Mouse (Mus musculus): ENCODE data around the gene Gm43302. TPM values are rescaled to one million over a fixed set of nuclear protein-coding genes. Genes with fewer than 3 reads are reported as not detected.
"Not testable (repeated sequence)": the region's sequence is repeated elsewhere in the genome, so short reads cannot be mapped to it uniquely, and the experiment has no call there.

The Gm43302 gene
- polyA plus RNA-seq (2014; fragmentation: Nextera tagmentation; extraction: Ambion mirVana), result not detected in 2 replicates

GRCm38 (mm10) chr5:105293226-105294165, at the start of gene Gm43302, which contains the start of gene Gbp6:
Gm43302 (minus strand) TSS chr5:105293695.
Gbp6 (minus strand) TSS chr5:105293698.
- not testable (repeated sequence) for H3K9me3 ChIP-seq (ENCODE audit: control insufficient read depth, low read length); H3K4me1 ChIP-seq (ENCODE audit: control insufficient read depth, insufficient read depth, low read length); H3K4me3 ChIP-seq (ENCODE audit: low read depth, low read length); DNase-seq (ENCODE audit: low spot score, missing footprints); H3K9ac ChIP-seq (ENCODE audit: low read length); H3K36me3 ChIP-seq (ENCODE audit: control insufficient read depth, insufficient read depth, low read length); H3K4me2 ChIP-seq; H3K27me3 ChIP-seq (ENCODE audit: control insufficient read depth, insufficient read depth, low read length); ATAC-seq (ENCODE audit: low FRiP score); H3K27ac ChIP-seq (ENCODE audit: low read depth, low read length)
- 59% methylated on average over 3 of the region's 3 CpGs for WGBS

GRCm38 (mm10) chr5:105341281-105341680, 47.8 kb upstream of the Gm43302 start:
- Histone ChIP-seq H3K4me1 (ENCODE audit: control insufficient read depth, insufficient read depth, low read length) (no peaks in the 10 kb centered on the region), H3K4me2 (no peak overlapping the region), H3K27ac (ENCODE audit: low read depth, low read length) (no peak overlapping the region), H3K4me3 (ENCODE audit: low read depth, low read length) (no peak overlapping the region), H3K9me3 (ENCODE audit: control insufficient read depth, low read length) (no peaks in the 10 kb centered on the region), H3K27me3 (ENCODE audit: control insufficient read depth, insufficient read depth, low read length) (no peaks in the 10 kb centered on the region), H3K9ac (ENCODE audit: low read length) (no peak overlapping the region), H3K36me3 (ENCODE audit: control insufficient read depth, insufficient read depth, low read length) (no peaks in the 10 kb centered on the region)
- ATAC-seq (ENCODE audit: low FRiP score) (no peak), DNase-seq (ENCODE audit: low spot score, missing footprints) (no peak)
- WGBS, result 80% methylated on average over 2 of the region's 2 CpGs

GRCm38 (mm10) chr5:105322543-105322942, 29.0 kb upstream of the Gm43302 start:
- Histone ChIP-seq H3K4me1 (ENCODE audit: control insufficient read depth, insufficient read depth, low read length) (no peaks in the 10 kb centered on the region), H3K27me3 (ENCODE audit: control insufficient read depth, insufficient read depth, low read length) (no peaks in the 10 kb centered on the region), H3K4me3 (ENCODE audit: low read depth, low read length) (no peak overlapping the region), H3K9ac (ENCODE audit: low read length) (no peak overlapping the region), H3K9me3 (ENCODE audit: control insufficient read depth, low read length) (no peaks in the 10 kb centered on the region), H3K27ac (ENCODE audit: low read depth, low read length) (no peak overlapping the region), H3K4me2 (no peak overlapping the region), H3K36me3 (ENCODE audit: control insufficient read depth, insufficient read depth, low read length) (no peaks in the 10 kb centered on the region)
- 64% methylated on average over 2 of the region's 2 CpGs for WGBS
- DNase-seq (ENCODE audit: low spot score, missing footprints), result no peak
- no peak for ATAC-seq (ENCODE audit: low FRiP score)

- ATAC-seq (ENCODE audit: low FRiP score) (no peak), DNase-seq (ENCODE audit: low spot score, missing footprints) (no peak)
- Histone ChIP-seq H3K9me3 (ENCODE audit: control insufficient read depth, low read length) (no peaks in the 10 kb centered on the region; the same call in 1 of the 2 replicates), H3K27ac (ENCODE audit: low read depth, low read length) (no peak overlapping the region), H3K36me3 (ENCODE audit: control insufficient read depth, insufficient read depth, low read length) (no peaks in the 10 kb centered on the region), H3K9ac (ENCODE audit: low read length) (no peak overlapping the region), H3K27me3 (ENCODE audit: control insufficient read depth, insufficient read depth, low read length) (no peaks in the 10 kb centered on the region), H3K4me2 (no peak overlapping the region), H3K4me1 (ENCODE audit: control insufficient read depth, insufficient read depth, low read length) (no peaks in the 10 kb centered on the region), H3K4me3 (ENCODE audit: low read depth, low read length) (no peak overlapping the region)
- 78% methylated on average over 2 of the region's 2 CpGs for WGBS
These were observed 17.4 kb upstream of the Gm43302 start for GRCm38 (mm10) chr5:105310941-105311340.

GRCm38 (mm10) chr5:105309148-105309547, 15.7 kb upstream of the Gm43302 start:
- DNase-seq (ENCODE audit: low spot score, missing footprints); H3K27me3 ChIP-seq (ENCODE audit: control insufficient read depth, insufficient read depth, low read length); H3K27ac ChIP-seq (ENCODE audit: low read depth, low read length); H3K4me2 ChIP-seq; H3K9ac ChIP-seq (ENCODE audit: low read length); H3K9me3 ChIP-seq (ENCODE audit: control insufficient read depth, low read length); H3K4me1 ChIP-seq (ENCODE audit: control insufficient read depth, insufficient read depth, low read length); ATAC-seq (ENCODE audit: low FRiP score); H3K36me3 ChIP-seq (ENCODE audit: control insufficient read depth, insufficient read depth, low read length); H3K4me3 ChIP-seq (ENCODE audit: low read depth, low read length): not testable (repeated sequence)
- 71% methylated on average over 1 of the region's 1 CpGs for WGBS

GRCm38 (mm10) chr5:105306946-105307345, 13.5 kb upstream of the Gm43302 start:
- H3K4me3 ChIP-seq (ENCODE audit: low read depth, low read length); H3K4me2 ChIP-seq; H3K27ac ChIP-seq (ENCODE audit: low read depth, low read length); H3K27me3 ChIP-seq (ENCODE audit: control insufficient read depth, insufficient read depth, low read length); DNase-seq (ENCODE audit: low spot score, missing footprints); H3K4me1 ChIP-seq (ENCODE audit: control insufficient read depth, insufficient read depth, low read length); H3K9me3 ChIP-seq (ENCODE audit: control insufficient read depth, low read length); ATAC-seq (ENCODE audit: low FRiP score); H3K36me3 ChIP-seq (ENCODE audit: control insufficient read depth, insufficient read depth, low read length); H3K9ac ChIP-seq (ENCODE audit: low read length): not testable (repeated sequence)

GRCm38 (mm10) chr5:105306159-105306581, 12.7 kb upstream of the Gm43302 start:
- DNase-seq (ENCODE audit: low spot score, missing footprints) (no peak), ATAC-seq (ENCODE audit: low FRiP score) (no peak)
- Histone ChIP-seq H3K27ac (ENCODE audit: low read depth, low read length) (no peak overlapping the region), H3K36me3 (ENCODE audit: control insufficient read depth, insufficient read depth, low read length) (no peaks in the 10 kb centered on the region), H3K4me1 (ENCODE audit: control insufficient read depth, insufficient read depth, low read length) (no peaks in the 10 kb centered on the region), H3K9me3 (ENCODE audit: control insufficient read depth, low read length) (no peaks in the 10 kb centered on the region; the same call in 1 of the 2 replicates), H3K4me2 (no peak overlapping the region), H3K9ac (ENCODE audit: low read length) (no peak overlapping the region), H3K4me3 (ENCODE audit: low read depth, low read length) (no peak overlapping the region), H3K27me3 (ENCODE audit: control insufficient read depth, insufficient read depth, low read length) (no peaks in the 10 kb centered on the region)
- WGBS, result 91% methylated on average over 1 of the region's 1 CpGs

- H3K9ac ChIP-seq (ENCODE audit: low read length); H3K4me3 ChIP-seq (ENCODE audit: low read depth, low read length); H3K9me3 ChIP-seq (ENCODE audit: control insufficient read depth, low read length); H3K27me3 ChIP-seq (ENCODE audit: control insufficient read depth, insufficient read depth, low read length); H3K36me3 ChIP-seq (ENCODE audit: control insufficient read depth, insufficient read depth, low read length); DNase-seq (ENCODE audit: low spot score, missing footprints); H3K4me2 ChIP-seq; ATAC-seq (ENCODE audit: low FRiP score); H3K4me1 ChIP-seq (ENCODE audit: control insufficient read depth, insufficient read depth, low read length); H3K27ac ChIP-seq (ENCODE audit: low read depth, low read length): not testable (repeated sequence)
- 81% methylated on average over 4 of the region's 4 CpGs for WGBS
These were observed 12.2 kb upstream of the Gm43302 start for GRCm38 (mm10) chr5:105305671-105306070.

- ATAC-seq (ENCODE audit: low FRiP score), result no peak
- WGBS, result 73% methylated on average over 4 of the region's 4 CpGs
These were observed 8.5 kb upstream of the Gm43302 start for GRCm38 (mm10) chr5:105301963-105302362.

More at GRCm38 (mm10) chr5:105301963-105302362, 8.5 kb upstream of the Gm43302 start:
- DNase-seq (ENCODE audit: low spot score, missing footprints), result no peak
- Histone ChIP-seq H3K4me1 (ENCODE audit: control insufficient read depth, insufficient read depth, low read length) (no peaks in the 10 kb centered on the region), H3K9me3 (ENCODE audit: control insufficient read depth, low read length) (no peaks in the 10 kb centered on the region), H3K27me3 (ENCODE audit: control insufficient read depth, insufficient read depth, low read length) (no peaks in the 10 kb centered on the region), H3K9ac (ENCODE audit: low read length) (no peak overlapping the region), H3K27ac (ENCODE audit: low read depth, low read length) (no peak overlapping the region), H3K4me2 (no peak overlapping the region), H3K4me3 (ENCODE audit: low read depth, low read length) (no peak overlapping the region), H3K36me3 (ENCODE audit: control insufficient read depth, insufficient read depth, low read length) (no peaks in the 10 kb centered on the region)
